Mouse (Mus musculus): ENCODE measurements around the gene Tmprss6. TPM values are rescaled to one million over a fixed set of nuclear protein-coding genes. Genes with fewer than 3 reads are reported as not detected.

Gene Tmprss6
- polyA plus RNA-seq, 1 experiment from 2014 or later = 0.78 TPM

- Histone ChIP-seq H3K27me3 (ENCODE audit: control insufficient read depth, insufficient read depth, low read length) (no peaks in the 10 kb centered on the region), H3K4me2 (ENCODE audit: low read depth, low read length) (no peak overlapping the region), H3K27ac (ENCODE audit: low read depth, low read length) (no peak overlapping the region), H3K9ac (replicated peaks; ENCODE audit: low read depth, low read length) (no peak overlapping the region), H3K4me3 (ENCODE audit: low read depth, low read length) (no peak overlapping the region), H3K4me1 (ENCODE audit: control insufficient read depth, insufficient read depth, low read length) (0 out of 2 replicates have a peak, but pooled peaks cover 2% of the 10 kb centered on the region), H3K9me3 (ENCODE audit: control insufficient read depth, low read length) (no peaks in the 10 kb centered on the region), H3K36me3 (ENCODE audit: control insufficient read depth, insufficient read depth, low read length) (no peaks in the 10 kb centered on the region)
- no peak for ATAC-seq (ENCODE audit: low read depth)
- WGBS = 51% methylated on average over 7 of the region's 7 CpGs
Measured at GRCm38 (mm10) chr15:78447121-78447520, 21.3 kb downstream of the Tmprss6 start.

- Histone ChIP-seq H3K4me2 (ENCODE audit: low read depth, low read length) (no peak overlapping the region), H3K27ac (ENCODE audit: low read depth, low read length) (no peak overlapping the region), H3K4me3 (ENCODE audit: low read depth, low read length) (no peak overlapping the region), H3K4me1 (ENCODE audit: control insufficient read depth, insufficient read depth, low read length) (0 out of 2 replicates have a peak, but pooled peaks cover 2% of the 10 kb centered on the region), H3K9ac (replicated peaks; ENCODE audit: low read depth, low read length) (no peak overlapping the region), H3K9me3 (ENCODE audit: control insufficient read depth, low read length) (no peaks in the 10 kb centered on the region), H3K36me3 (ENCODE audit: control insufficient read depth, insufficient read depth, low read length) (no peaks in the 10 kb centered on the region), H3K27me3 (ENCODE audit: control insufficient read depth, insufficient read depth, low read length) (no peaks in the 10 kb centered on the region)
- no peak for ATAC-seq (ENCODE audit: low read depth)
- 55% methylated on average over 6 of the region's 6 CpGs for WGBS
Measured at GRCm38 (mm10) chr15:78443857-78444256, 24.6 kb downstream of the Tmprss6 start.

- Histone ChIP-seq H3K9me3 (ENCODE audit: control insufficient read depth, low read length) (no peaks in the 10 kb centered on the region), H3K36me3 (ENCODE audit: control insufficient read depth, insufficient read depth, low read length) (no peaks in the 10 kb centered on the region), H3K4me3 (ENCODE audit: low read depth, low read length) (no peak overlapping the region), H3K4me1 (ENCODE audit: control insufficient read depth, insufficient read depth, low read length) (peaks cover 6% of the 10 kb centered on the region; the same call in 1 of the 2 replicates), H3K27ac (ENCODE audit: low read depth, low read length) (no peak overlapping the region), H3K27me3 (ENCODE audit: control insufficient read depth, insufficient read depth, low read length) (no peaks in the 10 kb centered on the region), H3K4me2 (ENCODE audit: low read depth, low read length) (no peak overlapping the region), H3K9ac (replicated peaks; ENCODE audit: low read depth, low read length) (no peak overlapping the region)
- no peak for ATAC-seq (ENCODE audit: low read depth)
- 89% methylated on average over 19 of the region's 19 CpGs for WGBS
Measured at GRCm38 (mm10) chr15:78442231-78442630, 26.2 kb downstream of the Tmprss6 start.

- H3K9me3 ChIP-seq (ENCODE audit: control insufficient read depth, low read length) = no peaks in the 10 kb centered on the region
- H3K27ac ChIP-seq (ENCODE audit: low read depth, low read length) = no peak overlapping the region
- H3K27me3 ChIP-seq (ENCODE audit: control insufficient read depth, insufficient read depth, low read length) = no peaks in the 10 kb centered on the region
- ATAC-seq (ENCODE audit: low read depth) = no peak
- H3K36me3 ChIP-seq (ENCODE audit: control insufficient read depth, insufficient read depth, low read length) = peaks cover 5% of the 10 kb centered on the region; the same call in 1 of the 2 replicates
- no peak overlapping the region for H3K9ac ChIP-seq (replicated peaks; ENCODE audit: low read depth, low read length)
- no peak overlapping the region for H3K4me3 ChIP-seq (ENCODE audit: low read depth, low read length)
- WGBS = 73% methylated on average over 9 of the region's 9 CpGs
- H3K4me1 ChIP-seq (ENCODE audit: control insufficient read depth, insufficient read depth, low read length) = peaks cover 16% of the 10 kb centered on the region
- H3K4me2 ChIP-seq (ENCODE audit: low read depth, low read length) = no peak overlapping the region
Measured at GRCm38 (mm10) chr15:78438973-78439372, 29.5 kb downstream of the Tmprss6 start.

- Histone ChIP-seq H3K4me3 (ENCODE audit: low read depth, low read length) (no peak overlapping the region), H3K36me3 (ENCODE audit: control insufficient read depth, insufficient read depth, low read length) (peaks cover 10% of the 10 kb centered on the region)
- 46% methylated on average over 8 of the region's 8 CpGs for WGBS
Measured at GRCm38 (mm10) chr15:78438505-78438904, 29.9 kb downstream of the Tmprss6 start.

GRCm38 (mm10) chr15:78438018-78438394 is 30.4 kb downstream of the Tmprss6 start:
- no peak overlapping the region for H3K9ac ChIP-seq (replicated peaks; ENCODE audit: low read depth, low read length)
- no peaks in the 10 kb centered on the region for H3K9me3 ChIP-seq (ENCODE audit: control insufficient read depth, low read length)
- H3K4me1 ChIP-seq (ENCODE audit: control insufficient read depth, insufficient read depth, low read length) = peaks cover 16% of the 10 kb centered on the region
- no peak overlapping the region for H3K4me3 ChIP-seq (ENCODE audit: low read depth, low read length)
- peaks cover 15% of the 10 kb centered on the region for H3K36me3 ChIP-seq (ENCODE audit: control insufficient read depth, insufficient read depth, low read length)
- ATAC-seq (ENCODE audit: low read depth) = no peak
- no peak overlapping the region for H3K27ac ChIP-seq (ENCODE audit: low read depth, low read length)
- WGBS = 55% methylated on average over 4 of the region's 4 CpGs
- H3K27me3 ChIP-seq (ENCODE audit: control insufficient read depth, insufficient read depth, low read length) = no peaks in the 10 kb centered on the region
- no peak overlapping the region for H3K4me2 ChIP-seq (ENCODE audit: low read depth, low read length)

More at GRCm38 (mm10) chr15:78438505-78438904, 29.9 kb downstream of the Tmprss6 start:
- no peak overlapping the region for H3K27ac ChIP-seq (ENCODE audit: low read depth, low read length)
- ATAC-seq (ENCODE audit: low read depth) = no peak
- H3K4me1 ChIP-seq (ENCODE audit: control insufficient read depth, insufficient read depth, low read length) = peaks cover 16% of the 10 kb centered on the region
- no peak overlapping the region for H3K9ac ChIP-seq (replicated peaks; ENCODE audit: low read depth, low read length)
- H3K27me3 ChIP-seq (ENCODE audit: control insufficient read depth, insufficient read depth, low read length) = no peaks in the 10 kb centered on the region
- no peaks in the 10 kb centered on the region for H3K9me3 ChIP-seq (ENCODE audit: control insufficient read depth, low read length)
- no peak overlapping the region for H3K4me2 ChIP-seq (ENCODE audit: low read depth, low read length)

GRCm38 (mm10) chr15:78437237-78438017 is 31.0 kb downstream of the Tmprss6 start:
- Histone ChIP-seq H3K9ac (replicated peaks; ENCODE audit: low read depth, low read length) (0 out of 2 replicates have a peak overlapping the region, but pooled peaks have one; percentile 32), H3K27me3 (ENCODE audit: control insufficient read depth, insufficient read depth, low read length) (no peaks in the 10 kb centered on the region), H3K36me3 (ENCODE audit: control insufficient read depth, insufficient read depth, low read length) (peaks cover 15% of the 10 kb centered on the region), H3K4me1 (ENCODE audit: control insufficient read depth, insufficient read depth, low read length) (peaks cover 16% of the 10 kb centered on the region), H3K9me3 (ENCODE audit: control insufficient read depth, low read length) (no peaks in the 10 kb centered on the region), H3K4me3 (ENCODE audit: low read depth, low read length) (no peak overlapping the region), H3K27ac (ENCODE audit: low read depth, low read length) (peak overlapping the region; percentile 57; the same call in 1 of the 2 replicates), H3K4me2 (ENCODE audit: low read depth, low read length) (peak overlapping the region; percentile 42)
- WGBS = 20% methylated on average over 23 of the region's 23 CpGs
- peak; percentile 1; the same call in 1 of the 2 replicates for ATAC-seq (ENCODE audit: low read depth)

GRCm38 (mm10) chr15:78436380-78437192 is 31.8 kb downstream of the Tmprss6 start:
- peak; percentile 48; the same call in 1 of the 2 replicates for ATAC-seq (ENCODE audit: low read depth)
- no peaks in the 10 kb centered on the region for H3K9me3 ChIP-seq (ENCODE audit: control insufficient read depth, low read length)
- peak overlapping the region; percentile 57 for H3K27ac ChIP-seq (ENCODE audit: low read depth, low read length)
- peaks cover 16% of the 10 kb centered on the region for H3K4me1 ChIP-seq (ENCODE audit: control insufficient read depth, insufficient read depth, low read length)
- 0 out of 2 replicates have a peak overlapping the region, but pooled peaks have one; percentile 37 for H3K9ac ChIP-seq (replicated peaks; ENCODE audit: low read depth, low read length)
- 11% methylated on average over 29 of the region's 32 CpGs for WGBS
- peaks cover 15% of the 10 kb centered on the region for H3K36me3 ChIP-seq (ENCODE audit: control insufficient read depth, insufficient read depth, low read length)
- H3K4me3 ChIP-seq (ENCODE audit: low read depth, low read length) = peak overlapping the region; percentile 12; the same call in 1 of the 2 replicates
- H3K27me3 ChIP-seq (ENCODE audit: control insufficient read depth, insufficient read depth, low read length) = no peaks in the 10 kb centered on the region
- peak overlapping the region; percentile 42 for H3K4me2 ChIP-seq (ENCODE audit: low read depth, low read length)
